Mouse (Mus musculus) liver, embryonic 14.5 days (tissue): Measurements from ENCODE around the gene Plekhm2.

Experiments used
- CTCF ChIP-seq: IDR thresholded peaks from 2 replicates; pipeline ENCODE4 v1.5.1; 2016; ENCODE audit warnings: antibody characterized with exemption, low read depth, control low read depth
- EP300 ChIP-seq: IDR thresholded peaks from 2 replicates; pipeline ENCODE4 v1.6.1; 2016; ENCODE audit warnings: antibody characterized with exemption, low read depth

- no peak for TF ChIP-seq CTCF
- TF ChIP-seq EP300 = no peak
Observed at GRCm38 (mm10) chr4:141635991-141636390, 28.7 kb downstream of the Plekhm2 start.
